Mouse (Mus musculus) midbrain, embryonic 11.5 days (tissue): ENCODE data around the gene Atp6v0e. TPM values are rescaled to one million over a fixed set of nuclear protein-coding genes. Genes with fewer than 3 reads are reported as not detected.

Experiments
- ATAC-seq: fragments of 200-750 bp; cut with Nextera tagmentation; 2 replicates; pipeline ENCODE4 v1.8.0; 2017; ENCODE audit warnings: moderate TSS enrichment, moderate library complexity; ENCODE audit not compliant: low FRiP score
- DNase-seq: peaks from one replicate; pipeline ENCODE4 v3.0.0; 2015; ENCODE audit warnings: low spot score; ENCODE audit errors: missing footprints
- H3K27ac ChIP-seq: fragments of 300-500 bp; sonication (generic); 2 replicates; pipeline ENCODE4 v1.5.1; 2014; ENCODE audit warnings: low read depth, low read length
- H3K27me3 ChIP-seq: fragments of 300-500 bp; sonication (generic); 2 replicates; pipeline ENCODE4 v1.6.1; 2014; ENCODE audit warnings: mild to moderate bottlenecking, low read length, moderate library complexity, mixed read lengths; ENCODE audit not compliant: control insufficient read depth, insufficient read depth
- H3K36me3 ChIP-seq: fragments of 300-500 bp; sonication (generic); 2 replicates; pipeline ENCODE4 v1.6.1; 2014; ENCODE audit warnings: mild to moderate bottlenecking, low read length, moderate library complexity, mixed read lengths; ENCODE audit not compliant: control insufficient read depth, insufficient read depth
- H3K4me1 ChIP-seq: fragments of 300-500 bp; sonication (generic); 2 replicates; pipeline ENCODE4 v1.6.1; 2014; ENCODE audit warnings: low read length; ENCODE audit not compliant: control insufficient read depth, insufficient read depth
- H3K4me2 ChIP-seq: fragments of 300-500 bp; sonication (generic); 2 replicates; pipeline ENCODE4 v1.6.1; 2014; ENCODE audit warnings: mild to moderate bottlenecking, moderate library complexity
- H3K4me3 ChIP-seq: fragments of 300-500 bp; sonication (generic); 2 replicates; pipeline ENCODE4 v1.5.1; 2014; ENCODE audit warnings: low read depth, low read length
- H3K9ac ChIP-seq: fragments of 300-500 bp; sonication (generic); 2 replicates; pipeline ENCODE4 v1.6.1; 2014; ENCODE audit warnings: low read length
- H3K9me3 ChIP-seq: fragments of 300-500 bp; sonication (generic); 2 replicates; pipeline ENCODE4 v1.6.1; 2016; ENCODE audit warnings: low read length; ENCODE audit not compliant: control insufficient read depth
- WGBS: fragments of 180-500 bp; shearing (Covaris S2); extraction: QIAGEN DNeasy Blood & Tissue Kit; methylation state at CpG from one replicate; pipeline ENCODE4 v1.1.7; 2014; 5-methylcytosine and 5-hydroxymethylcytosine counted together
- polyA plus RNA-seq: library from polyadenylated mRNA; unstranded; fragments of >200 nt; fragmentation: Nextera tagmentation; extraction: Ambion mirVana; gene quantifications from 2 replicates; pipeline ENCODE4 v1.2.1, GENCODE M21; 2014

Gene Atp6v0e
- polyA plus RNA-seq, 1 experiment from 2014 or later = 104 TPM

- H3K36me3 ChIP-seq = no peaks in the 10 kb centered on the region
- H3K4me2 ChIP-seq = no peak overlapping the region
- no peaks in the 10 kb centered on the region for H3K27me3 ChIP-seq
- no peak overlapping the region for H3K9ac ChIP-seq
- 89% methylated on average over 8 of the region's 8 CpGs for WGBS
- H3K4me3 ChIP-seq = no peak overlapping the region
- DNase-seq (no peak), ATAC-seq (no peak)
- no peaks in the 10 kb centered on the region for H3K4me1 ChIP-seq
- H3K9me3 ChIP-seq = no peaks in the 10 kb centered on the region
- H3K27ac ChIP-seq = no peak overlapping the region
These were observed 26.0 kb downstream of the Atp6v0e start for GRCm38 (mm10) chr17:26688795-26689735.

DNA sequence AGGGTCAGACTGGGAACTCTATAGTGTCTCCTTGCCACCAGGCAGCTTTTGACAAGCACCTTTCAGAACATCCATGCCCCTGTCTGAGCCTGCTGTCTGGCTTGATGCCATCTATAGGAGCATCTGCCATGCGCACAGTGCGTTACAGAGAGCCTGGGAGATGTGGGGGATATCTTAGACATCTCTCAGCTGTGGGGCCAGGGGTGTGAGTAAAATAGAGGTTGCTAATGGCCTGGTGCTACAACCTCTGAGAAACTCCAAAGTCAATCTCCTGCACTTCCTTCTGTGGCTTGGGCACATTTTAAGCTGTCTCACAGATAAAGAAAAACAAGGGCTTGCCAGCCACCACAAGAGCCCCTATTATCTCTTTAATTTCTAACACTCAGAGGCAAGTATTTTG lies 26.8 kb downstream of the Atp6v0e start:
- Histone ChIP-seq H3K36me3 (no peaks in the 10 kb centered on the region), H3K9me3 (no peaks in the 10 kb centered on the region), H3K27ac (no peak overlapping the region), H3K9ac (no peak overlapping the region), H3K4me3 (no peak overlapping the region), H3K4me1 (no peaks in the 10 kb centered on the region), H3K4me2 (no peak overlapping the region), H3K27me3 (no peaks in the 10 kb centered on the region)
- 92% methylated on average over 2 of the region's 2 CpGs for WGBS
- no peak for ATAC-seq
- DNase-seq = no peak

- ATAC-seq (no peak), DNase-seq (no peak)
- no peaks in the 10 kb centered on the region for H3K4me1 ChIP-seq
- 83% methylated on average over 5 of the region's 5 CpGs for WGBS
- H3K4me2 ChIP-seq = no peak overlapping the region
- H3K36me3 ChIP-seq = no peaks in the 10 kb centered on the region
- H3K4me3 ChIP-seq = no peak overlapping the region
- no peaks in the 10 kb centered on the region for H3K27me3 ChIP-seq
- no peaks in the 10 kb centered on the region for H3K9me3 ChIP-seq
- no peak overlapping the region for H3K9ac ChIP-seq
- no peak overlapping the region for H3K27ac ChIP-seq
These were observed 27.2 kb downstream of the Atp6v0e start for GRCm38 (mm10) chr17:26690236-26690635.

GRCm38 (mm10) chr17:26691110-26691509 lies 28.1 kb downstream of the Atp6v0e start:
- Histone ChIP-seq H3K4me3 (no peak overlapping the region), H3K4me1 (no peaks in the 10 kb centered on the region)
- no peak for ATAC-seq

DNA sequence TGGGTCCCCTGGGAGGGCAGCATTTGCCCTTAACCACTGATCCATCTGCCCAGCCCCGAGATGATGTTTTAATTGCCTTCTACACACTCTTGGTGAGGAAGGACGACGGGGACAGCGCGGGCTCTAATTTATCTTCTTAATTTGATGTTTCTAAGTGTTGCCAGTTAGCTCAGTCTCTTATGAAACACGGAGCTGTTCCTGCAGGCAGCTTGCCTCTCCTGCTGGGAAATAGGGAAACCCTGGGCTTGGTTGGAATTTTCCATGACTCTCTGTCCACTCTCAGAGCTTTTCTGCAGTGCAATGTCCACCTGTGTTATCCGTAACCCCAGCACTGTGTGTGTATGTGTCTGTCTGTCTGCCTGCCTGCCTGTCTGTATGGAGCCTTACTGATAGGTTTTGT lies 30.4 kb downstream of the Atp6v0e start:
- DNase-seq = no peak
- Histone ChIP-seq H3K27me3 (no peaks in the 10 kb centered on the region), H3K27ac (no peak overlapping the region), H3K4me2 (no peak overlapping the region), H3K9ac (no peak overlapping the region), H3K9me3 (no peaks in the 10 kb centered on the region), H3K4me3 (no peak overlapping the region), H3K36me3 (peaks cover 2% of the 10 kb centered on the region; the same call in 1 of the 2 replicates), H3K4me1 (no peaks in the 10 kb centered on the region)
- no peak for ATAC-seq
- WGBS = 91% methylated on average over 7 of the region's 7 CpGs

More at GRCm38 (mm10) chr17:26691110-26691509, 28.1 kb downstream of the Atp6v0e start:
- no peak overlapping the region for H3K27ac ChIP-seq
- no peaks in the 10 kb centered on the region for H3K27me3 ChIP-seq
- no peak overlapping the region for H3K9ac ChIP-seq
- no peaks in the 10 kb centered on the region for H3K36me3 ChIP-seq
- H3K9me3 ChIP-seq = no peaks in the 10 kb centered on the region
- 91% methylated on average over 7 of the region's 7 CpGs for WGBS
- no peak for DNase-seq
- H3K4me2 ChIP-seq = no peak overlapping the region

DNA sequence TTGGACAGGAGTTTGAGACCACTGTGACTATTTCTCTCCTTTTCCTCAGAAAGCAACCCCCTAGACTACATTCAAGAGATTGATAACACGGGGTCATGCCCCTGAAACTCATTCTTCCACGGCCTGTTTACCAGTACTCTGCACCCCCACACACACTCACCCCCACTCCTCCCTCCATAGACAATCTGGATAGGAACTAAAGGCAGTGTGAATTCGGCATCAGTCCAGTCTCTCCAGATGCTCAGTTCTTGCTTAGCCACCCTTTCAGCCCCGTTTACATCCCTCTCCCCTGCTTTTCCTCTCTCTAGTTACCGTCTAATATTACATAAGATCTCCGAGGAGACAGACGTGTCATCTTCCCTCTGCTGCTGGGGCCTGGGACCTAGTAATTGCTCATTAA lies 31.1 kb downstream of the Atp6v0e start:
- DNase-seq = no peak
- H3K4me3 ChIP-seq = no peak overlapping the region
- WGBS = 85% methylated on average over 7 of the region's 7 CpGs
- H3K4me1 ChIP-seq = no peaks in the 10 kb centered on the region
- no peaks in the 10 kb centered on the region for H3K27me3 ChIP-seq
- no peak overlapping the region for H3K9ac ChIP-seq
- H3K9me3 ChIP-seq = no peaks in the 10 kb centered on the region
- no peak overlapping the region for H3K27ac ChIP-seq
- no peak overlapping the region for H3K4me2 ChIP-seq
- ATAC-seq = no peak
- H3K36me3 ChIP-seq = peaks cover 4% of the 10 kb centered on the region; the same call in 1 of the 2 replicates

DNA sequence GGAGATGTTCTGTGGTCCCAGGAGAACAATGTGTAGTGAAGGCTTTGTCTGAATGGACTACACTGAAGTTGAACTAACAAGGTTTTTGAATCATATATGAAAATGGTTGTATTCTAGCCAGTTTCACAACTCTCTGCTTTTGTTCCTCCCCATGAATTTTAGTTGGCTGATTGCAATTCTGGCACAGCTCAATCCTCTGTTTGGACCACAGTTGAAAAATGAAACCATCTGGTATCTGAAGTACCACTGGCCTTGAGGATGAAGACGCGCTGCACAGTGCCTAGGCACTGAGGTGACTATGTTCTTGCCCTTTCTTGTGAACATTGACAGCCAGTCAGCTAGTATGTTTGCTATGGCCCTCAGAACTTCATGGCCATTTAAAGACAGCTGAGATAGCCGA lies 32.2 kb downstream of the Atp6v0e start:
- ATAC-seq (no peak), DNase-seq (no peak)
- Histone ChIP-seq H3K9ac (no peak overlapping the region), H3K4me3 (no peak overlapping the region), H3K36me3 (peaks cover 8% of the 10 kb centered on the region; the same call in 1 of the 2 replicates), H3K27me3 (no peaks in the 10 kb centered on the region), H3K4me2 (no peak overlapping the region), H3K9me3 (no peaks in the 10 kb centered on the region), H3K4me1 (no peaks in the 10 kb centered on the region), H3K27ac (no peak overlapping the region)
- WGBS = 96% methylated on average over 3 of the region's 3 CpGs

GRCm38 (mm10) chr17:26698846-26699245 lies 35.8 kb downstream of the Atp6v0e start:
- no peaks in the 10 kb centered on the region for H3K9me3 ChIP-seq
- H3K9ac ChIP-seq = no peak overlapping the region
- no peak overlapping the region for H3K27ac ChIP-seq
- H3K4me1 ChIP-seq = no peaks in the 10 kb centered on the region
- H3K4me3 ChIP-seq = no peak overlapping the region
- 84% methylated on average over 5 of the region's 5 CpGs for WGBS
- H3K4me2 ChIP-seq = no peak overlapping the region
- peak; percentile 59 for DNase-seq
- H3K36me3 ChIP-seq = peaks cover 8% of the 10 kb centered on the region; the same call in 1 of the 2 replicates
- H3K27me3 ChIP-seq = no peaks in the 10 kb centered on the region
- ATAC-seq = no peak

DNA sequence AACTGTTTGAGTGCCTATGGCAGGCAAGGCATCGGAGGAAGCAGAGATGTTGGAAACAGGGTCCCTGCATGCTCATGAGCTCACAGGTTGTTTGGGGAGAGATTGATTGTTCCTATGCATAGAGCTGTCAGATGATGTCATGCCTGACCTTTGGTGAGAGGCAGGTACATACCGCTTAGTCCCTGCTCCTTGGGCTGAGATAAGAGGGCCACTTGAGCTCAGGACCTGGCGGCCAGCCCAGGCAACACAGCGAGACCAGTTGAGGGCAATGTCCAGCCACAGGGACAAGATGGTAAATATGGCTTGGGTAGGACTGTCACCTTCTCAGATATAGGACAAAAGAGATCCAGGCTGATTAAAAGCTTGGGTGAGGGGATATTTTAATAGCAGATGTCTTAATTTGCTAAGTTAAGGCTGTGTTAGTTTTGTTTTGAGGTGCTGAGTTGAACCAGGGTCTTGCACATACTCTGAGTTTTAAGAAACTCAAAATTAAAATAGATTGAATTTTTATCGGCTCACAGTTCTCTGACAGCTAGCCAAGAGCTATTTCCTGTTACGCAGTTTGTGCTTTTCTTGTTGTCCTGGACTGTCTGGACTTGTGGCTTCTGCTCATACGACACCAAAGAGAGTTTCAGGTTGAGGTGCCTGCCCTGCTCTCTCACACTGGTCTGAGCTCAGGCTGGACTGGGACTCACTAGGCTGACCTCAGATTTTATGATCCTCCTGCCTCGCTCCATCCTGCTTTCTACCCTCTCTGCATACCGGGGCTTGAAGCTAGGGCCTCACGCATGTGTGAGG lies 37.0 kb downstream of the Atp6v0e start:
- H3K9me3 ChIP-seq = no peaks in the 10 kb centered on the region
- H3K9ac ChIP-seq = no peak overlapping the region
- H3K4me1 ChIP-seq = no peaks in the 10 kb centered on the region
- no peak overlapping the region for H3K27ac ChIP-seq
- DNase-seq (no peak), ATAC-seq (no peak)
- no peaks in the 10 kb centered on the region for H3K27me3 ChIP-seq
- no peak overlapping the region for H3K4me3 ChIP-seq
- H3K36me3 ChIP-seq = peaks cover 8% of the 10 kb centered on the region; the same call in 1 of the 2 replicates
- WGBS = 93% methylated on average over 10 of the region's 10 CpGs
- no peak overlapping the region for H3K4me2 ChIP-seq
